Mouse (Mus musculus): Measurements from ENCODE around the gene Pak4.

GRCm38 (mm10) chr7:28593206-28594111 is 4.5 kb downstream of the Pak4 start:
- TF ChIP-seq CTCF (IDR thresholded peaks at IDR 0.05; ENCODE audit: borderline replicate concordance, insufficient read depth, low read length) (no peak), POLR2A (IDR thresholded peaks at IDR 0.05; ENCODE audit: low read depth, low read length) (no peak)
